Mouse (Mus musculus) CH12.LX (cell line): ENCODE results near the gene Keap1.

Source experiments
- EP300 ChIP-seq: IDR thresholded peaks from 2 replicates; pipeline ENCODE4 v1.6.1; 2011; ENCODE audit warnings: low read length, improper control_type of control experiment
- IRF4 ChIP-seq: IDR thresholded peaks from 2 replicates; pipeline ENCODE4 v1.6.1; 2014; ENCODE audit warnings: low read depth, mild to moderate bottlenecking, inconsistent platforms, low read length, improper control_type of control experiment
- JUN ChIP-seq: IDR thresholded peaks from 2 replicates; pipeline ENCODE4 v1.6.1; 2011; ENCODE audit warnings: low read depth, mild to moderate bottlenecking, low read length, improper control_type of control experiment, moderate library complexity; ENCODE audit not compliant: insufficient read depth
- MAX ChIP-seq: IDR thresholded peaks from 2 replicates; pipeline ENCODE4 v1.6.1; 2011; ENCODE audit warnings: low read length, improper control_type of control experiment
- NRF1 ChIP-seq: IDR thresholded peaks from 2 replicates; pipeline ENCODE4 v1.6.1; 2014; ENCODE audit warnings: low read depth, mild to moderate bottlenecking, inconsistent platforms, low read length, improper control_type of control experiment, moderate library complexity
- TBP ChIP-seq: conservative IDR thresholded peaks from 2 replicates; pipeline ENCODE4 v1.6.1; 2011; ENCODE audit warnings: low read depth, low read length, improper control_type of control experiment

DNA sequence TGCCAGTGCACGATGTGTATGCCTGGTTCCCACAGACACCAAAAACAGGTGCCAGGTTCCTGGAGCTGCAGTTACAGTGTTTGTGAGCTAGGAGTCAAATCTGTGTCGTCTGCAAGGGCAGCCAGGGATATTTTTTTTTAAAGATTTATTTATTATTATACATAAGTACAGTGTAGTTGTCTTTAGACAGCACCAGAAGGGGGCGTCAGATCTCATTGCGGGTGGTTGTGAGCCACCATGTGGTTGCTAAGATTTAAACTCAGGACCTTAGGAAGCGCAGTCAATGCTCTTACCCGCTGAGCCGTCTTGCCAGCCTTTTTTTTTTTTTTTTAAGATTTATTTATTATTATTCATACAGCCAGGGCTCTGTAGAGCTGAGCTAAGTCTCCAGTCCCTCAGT, 49.3 kb downstream of the Keap1 start:
- TF ChIP-seq TBP, result no peak
- TF ChIP-seq IRF4, result no peak
- TF ChIP-seq EP300, result no peak
- TF ChIP-seq MAX, result no peak
- TF ChIP-seq NRF1, result no peak
- no peak for TF ChIP-seq JUN
